Mouse (Mus musculus) lung, adult 2 months (tissue): ENCODE measurements at regions not wholly inside any gene's neighbourhood (a gene's known extent, or its start where the extent isn't known, plus 50 kb on each side); places are given as distances from the start of the nearest gene placed in this dataset.

Experiments
- CTCF ChIP-seq: fragments of 200-500 bp; IDR thresholded peaks from 2 replicates; pipeline ENCODE4 v1.5.1; 2011; ENCODE audit warnings: mild to moderate bottlenecking, low read length, control low read depth; ENCODE audit not compliant: insufficient read depth
- POLR2A ChIP-seq: fragments of 200-500 bp; IDR thresholded peaks from 2 replicates; pipeline ENCODE4 v1.6.1; 2011; ENCODE audit warnings: low read depth, mild to moderate bottlenecking, control low read depth, low read length, borderline replicate concordance; ENCODE audit errors: extremely low read depth

DNA sequence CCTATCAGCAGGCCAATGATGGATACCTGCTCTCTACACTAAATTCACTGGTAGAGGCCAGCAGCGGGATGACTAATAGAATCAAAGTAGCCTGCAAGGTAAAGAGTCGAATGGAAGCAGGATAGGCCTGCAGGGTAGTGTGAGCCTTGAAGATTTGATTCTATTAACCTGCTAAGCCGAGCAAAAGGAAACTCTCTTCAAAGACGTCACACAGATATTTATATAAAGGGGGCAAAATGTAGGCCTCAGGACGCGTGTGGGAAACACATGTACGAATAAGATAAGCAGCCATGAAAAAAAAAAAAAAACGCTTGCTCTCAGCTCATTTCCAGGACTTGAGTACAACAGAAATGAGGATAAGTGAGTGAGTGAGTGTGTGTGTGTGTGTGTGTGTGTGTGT is 138.4 kb upstream of the D7Ertd443e start:
- TF ChIP-seq POLR2A (no peak), CTCF (no peak)
